Mouse (Mus musculus) thymus, adult 2 months (tissue): Measurements from ENCODE around the gene Sult2b1. TPM values are rescaled to one million over a fixed set of nuclear protein-coding genes. Genes with fewer than 3 reads are reported as not detected.

Experiments
- DNase-seq: peaks from one replicate; pipeline ENCODE4 v3.0.0; 2021
- H3K27ac ChIP-seq: fragments of 200-500 bp; 2 replicates; pipeline ENCODE4 v1.5.1; 2012; ENCODE audit warnings: low read length, control low read depth; ENCODE audit not compliant: control insufficient read depth, insufficient read depth
- H3K27me3 ChIP-seq: fragments of 200-500 bp; 2 replicates; pipeline ENCODE4 v1.6.1; 2012; ENCODE audit warnings: mild to moderate bottlenecking, low read length, moderate library complexity, mixed read lengths; ENCODE audit not compliant: control insufficient read depth, insufficient read depth
- H3K36me3 ChIP-seq: fragments of 200-500 bp; 2 replicates; pipeline ENCODE4 v1.6.1; 2012; ENCODE audit warnings: mild to moderate bottlenecking, low read length, moderate library complexity; ENCODE audit not compliant: control insufficient read depth, insufficient read depth
- H3K4me1 ChIP-seq: fragments of 200-500 bp; replicated peaks from 2 replicates; pipeline ENCODE4 v1.6.1; 2012; ENCODE audit warnings: low read length; ENCODE audit not compliant: control insufficient read depth, insufficient read depth
- H3K4me3 ChIP-seq: fragments of 200-500 bp; 2 replicates; pipeline ENCODE4 v1.5.1; 2012; ENCODE audit warnings: mild to moderate bottlenecking, low read length, control low read depth, moderate library complexity; ENCODE audit not compliant: control insufficient read depth, insufficient read depth
- CTCF ChIP-seq: fragments of 200-500 bp; IDR thresholded peaks from 2 replicates; pipeline ENCODE4 v1.5.1; 2012; ENCODE audit warnings: mild to moderate bottlenecking, control low read depth, low read length, moderate library complexity, borderline replicate concordance; ENCODE audit not compliant: control insufficient read depth, poor library complexity, insufficient read depth; ENCODE audit errors: extremely low read depth
- POLR2A ChIP-seq: fragments of 200-500 bp; IDR thresholded peaks from 2 replicates; pipeline ENCODE4 v1.6.1; 2012; ENCODE audit warnings: mild to moderate bottlenecking, low read length, control low read depth, moderate library complexity; ENCODE audit not compliant: control insufficient read depth, poor library complexity, insufficient read depth; ENCODE audit errors: extremely low read depth
- WGBS: fragments of 180-500 bp; shearing (Covaris S2); methylation state at CpG from one replicate; pipeline ENCODE4 v1.1.7; 2018; 5-methylcytosine and 5-hydroxymethylcytosine counted together
- polyA plus RNA-seq: library from polyadenylated mRNA; depleted of rRNA; stranded (reverse); fragments of >200 nt; gene quantifications from 2 replicates; pipeline ENCODE4 v1.2.3, GENCODE M21; 2012

Gene Sult2b1
- polyA plus RNA-seq, 1 experiment: 3.9 TPM

GRCm38 (mm10) chr7:45723781-45724180, 60.7 kb downstream of the Sult2b1 start:
- 97% methylated on average over 14 of the region's 14 CpGs for WGBS
- H3K36me3 ChIP-seq: peaks cover 19% of the 10 kb centered on the region
- H3K27ac ChIP-seq: no peak overlapping the region
- H3K27me3 ChIP-seq: no peaks in the 10 kb centered on the region
- TF ChIP-seq CTCF: no peak
- TF ChIP-seq POLR2A: no peak
- no peak for DNase-seq
- H3K4me1 ChIP-seq: peaks cover 12% of the 10 kb centered on the region
- no peak overlapping the region for H3K4me3 ChIP-seq

- H3K27ac ChIP-seq: no peak overlapping the region
- 92% methylated on average over 4 of the region's 4 CpGs for WGBS
- peaks cover 13% of the 10 kb centered on the region for H3K4me1 ChIP-seq
- peaks cover 19% of the 10 kb centered on the region for H3K36me3 ChIP-seq
- no peak for DNase-seq
- H3K4me3 ChIP-seq: no peak overlapping the region
- H3K27me3 ChIP-seq: no peaks in the 10 kb centered on the region
- no peak for TF ChIP-seq POLR2A
- no peak for TF ChIP-seq CTCF
Observed at GRCm38 (mm10) chr7:45723301-45723700, 61.2 kb downstream of the Sult2b1 start.

- DNase-seq: no peak
- H3K27ac ChIP-seq: no peak overlapping the region
- no peaks in the 10 kb centered on the region for H3K27me3 ChIP-seq
- TF ChIP-seq POLR2A (no peak), CTCF (no peak)
- H3K36me3 ChIP-seq: peaks cover 19% of the 10 kb centered on the region
- no peak overlapping the region for H3K4me3 ChIP-seq
- peaks cover 13% of the 10 kb centered on the region for H3K4me1 ChIP-seq
- WGBS: 91% methylated on average over 13 of the region's 13 CpGs
Observed at GRCm38 (mm10) chr7:45722348-45722713, 62.1 kb downstream of the Sult2b1 start.

- Histone ChIP-seq H3K27ac (no peak overlapping the region), H3K36me3 (peaks cover 19% of the 10 kb centered on the region), H3K27me3 (no peaks in the 10 kb centered on the region), H3K4me1 (peaks cover 15% of the 10 kb centered on the region), H3K4me3 (no peak overlapping the region)
- TF ChIP-seq POLR2A (no peak), CTCF (no peak)
- no peak for DNase-seq
- 90% methylated on average over 13 of the region's 13 CpGs for WGBS
Observed at GRCm38 (mm10) chr7:45721642-45722347, 62.7 kb downstream of the Sult2b1 start.

GRCm38 (mm10) chr7:45721234-45721571, 63.3 kb downstream of the Sult2b1 start:
- peaks cover 19% of the 10 kb centered on the region for H3K4me1 ChIP-seq
- 95% methylated on average over 7 of the region's 7 CpGs for WGBS
- no peaks in the 10 kb centered on the region for H3K27me3 ChIP-seq
- no peak for TF ChIP-seq CTCF
- H3K27ac ChIP-seq: no peak overlapping the region
- peaks cover 19% of the 10 kb centered on the region for H3K36me3 ChIP-seq
- DNase-seq: no peak
- H3K4me3 ChIP-seq: no peak overlapping the region

- H3K36me3 ChIP-seq: peaks cover 19% of the 10 kb centered on the region
- DNase-seq: no peak
Observed at GRCm38 (mm10) chr7:45720413-45721233, 63.8 kb downstream of the Sult2b1 start, which contains the start of gene Fam83e. Gene Fam83e, plus strand, starts transcription at chr7:45721212.

More at GRCm38 (mm10) chr7:45720413-45721233, 63.8 kb downstream of the Sult2b1 start, which contains the start of gene Fam83e:
- 92% methylated on average over 14 of the region's 14 CpGs for WGBS
- H3K4me1 ChIP-seq: peaks cover 25% of the 10 kb centered on the region
- H3K27ac ChIP-seq: no peak within 1 kb of the TSS
- H3K27me3 ChIP-seq: no peaks in the 10 kb centered on the region
- H3K4me3 ChIP-seq: no peak within 1 kb of the TSS
- TF ChIP-seq CTCF: no peak
- no peak for TF ChIP-seq POLR2A
